Mouse (Mus musculus) G1E (cell line): Measurements from ENCODE around the gene Cyp2c67. TPM values are rescaled to one million over a fixed set of nuclear protein-coding genes. Genes with fewer than 3 reads are reported as not detected.
"Not testable (repeated sequence)": the region's sequence is repeated elsewhere in the genome, so short reads cannot be mapped to it uniquely, and the experiment has no call there.

Experiments
- ATAC-seq: 2 replicates; pipeline ENCODE4 v1.8.0; 2016; ENCODE audit warnings: mild to moderate bottlenecking; ENCODE audit not compliant: insufficient number of reproducible peaks, poor library complexity, low FRiP score, severe bottlenecking; ENCODE audit errors: extremely low read depth
- DNase-seq: peaks from one replicate; pipeline ENCODE4 v3.0.0; 2012; ENCODE audit warnings: low spot score
- H3K27me3 ChIP-seq: 2 replicates; pipeline ENCODE4 v1.6.1; 2012; ENCODE audit warnings: mild to moderate bottlenecking, low read length, inconsistent platforms; ENCODE audit not compliant: insufficient read depth
- H3K36me3 ChIP-seq: replicated peaks from 2 replicates; pipeline ENCODE3; 2012; ENCODE audit warnings: mild to moderate bottlenecking, inconsistent platforms
- H3K4me1 ChIP-seq: 2 replicates; pipeline ENCODE4 v1.6.1; 2012; ENCODE audit warnings: low read depth, low read length, inconsistent platforms, mixed read lengths; ENCODE audit not compliant: insufficient read depth
- H3K4me3 ChIP-seq: 2 replicates; pipeline ENCODE4 v1.5.1; 2012; ENCODE audit warnings: low read depth, mild to moderate bottlenecking, inconsistent platforms, low read length, moderate library complexity, mixed read lengths
- H3K9me3 ChIP-seq: replicated peaks from 2 replicates; pipeline ENCODE4 v1.6.1; 2012; ENCODE audit warnings: inconsistent platforms
- CTCF ChIP-seq: IDR thresholded peaks from 2 replicates; pipeline ENCODE4 v1.5.1; 2012; ENCODE audit warnings: low read depth, low read length, inconsistent platforms, mixed read lengths
- GATA1 ChIP-seq: IDR thresholded peaks from 2 replicates; pipeline ENCODE4 v1.6.1; 2012; ENCODE audit warnings: borderline replicate concordance, low read length, inconsistent platforms, mixed read lengths
- GATA2 ChIP-seq: IDR thresholded peaks from 2 replicates; pipeline ENCODE4 v1.6.1; 2012; ENCODE audit warnings: low read depth, low read length, inconsistent platforms, borderline replicate concordance
- POLR2AphosphoS5 ChIP-seq: IDR thresholded peaks from 2 replicates; pipeline ENCODE4 v1.6.1; 2012; ENCODE audit warnings: low read depth, low read length, inconsistent platforms; ENCODE audit not compliant: insufficient replicate concordance
- TAL1 ChIP-seq: conservative IDR thresholded peaks from 2 replicates; pipeline ENCODE4 v1.6.1; 2012; ENCODE audit warnings: low read depth, low read length, inconsistent platforms, mixed read lengths
- polyA plus RNA-seq: library from polyadenylated mRNA; stranded (reverse); fragments of >175 nt; gene quantifications from 2 replicates; pipeline ENCODE4 v1.2.3, GENCODE M21; 2012
- total RNA-seq, 2 experiments: library from RNA; stranded (forward) in 1 of 2; stranded (reverse) in 1 of 2; fragments of 200-1000 nt in 1 of 2; fragments of >200 nt in 1 of 2; fragmentation: Nextera tagmentation in 1 of 2; gene quantifications; 2 replicates each; pipeline ENCODE4 v1.2.3; 2014 to 2017

The Cyp2c67 gene
- total RNA-seq (2014; fragmentation: Nextera tagmentation), result not detected in 2 replicates
- total RNA-seq (2017), result 0.05 TPM in 1 of 2 replicates, not detected in the other
- not detected in 2 replicates for polyA plus RNA-seq

DNA sequence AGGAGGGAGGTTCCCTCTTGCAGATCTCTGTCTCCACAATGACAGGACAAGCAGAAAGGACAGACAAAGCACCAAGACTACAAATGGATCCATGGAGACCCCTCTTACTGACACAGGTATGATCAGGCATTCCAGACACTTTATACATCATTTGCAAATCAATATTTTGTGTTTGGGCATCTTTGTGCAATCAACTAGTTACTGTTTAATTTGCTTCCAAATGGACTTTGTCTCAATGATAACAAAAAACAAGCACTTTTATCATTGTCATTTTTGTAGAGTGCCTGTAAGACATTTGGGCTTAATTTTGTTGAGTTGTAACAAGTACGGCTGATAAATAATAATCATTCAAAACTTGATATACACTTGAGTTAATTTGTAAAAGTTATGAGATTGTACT lies at the start of gene Cyp2c67:
Gene Cyp2c67, minus strand, starts transcription at position 114 of the 400 bp plus-strand sequence.
- no peak for TF ChIP-seq CTCF
- no peak for TF ChIP-seq GATA1
- TF ChIP-seq GATA2, result no peak
- TF ChIP-seq TAL1, result no peak
- TF ChIP-seq POLR2AphosphoS5, result no peak
- ATAC-seq, result no peak

DNA sequence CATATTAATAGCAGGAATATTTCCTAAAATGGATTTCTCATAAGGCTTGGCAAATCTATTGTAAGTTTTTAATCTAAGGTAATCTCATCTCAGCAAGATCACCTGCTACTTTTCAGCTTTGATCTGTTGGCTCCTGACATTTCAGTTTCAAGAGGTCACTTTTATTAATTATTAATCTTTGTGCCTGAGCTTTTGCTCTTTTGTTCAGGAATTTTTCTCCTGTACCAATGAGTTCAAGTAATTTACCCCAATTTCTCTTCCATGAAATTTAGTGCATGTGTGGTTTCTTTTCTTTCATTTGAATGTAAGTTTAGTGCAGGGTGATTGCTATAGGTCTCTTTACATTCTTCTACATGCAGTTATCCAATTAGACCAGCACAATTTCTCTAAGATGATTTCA lies 16.8 kb upstream of the Cyp2c67 start:
- not testable (repeated sequence) for H3K9me3 ChIP-seq, H3K4me3 ChIP-seq, H3K36me3 ChIP-seq, H3K4me1 ChIP-seq, ATAC-seq, DNase-seq, H3K27me3 ChIP-seq

More for the DNA sequence above, at the start of gene Cyp2c67:
- Histone ChIP-seq H3K36me3 (no peaks in the 10 kb centered on the region), H3K27me3 (no peaks in the 10 kb centered on the region), H3K4me1 (no peaks in the 10 kb centered on the region), H3K9me3 (peaks cover 7% of the 10 kb centered on the region), H3K4me3 (no peak within 1 kb of the TSS)
- no peak for DNase-seq

- Histone ChIP-seq H3K9me3 (peaks cover 3% of the 10 kb centered on the region), H3K4me1 (no peaks in the 10 kb centered on the region), H3K36me3 (no peaks in the 10 kb centered on the region), H3K4me3 (no peak overlapping the region), H3K27me3 (no peaks in the 10 kb centered on the region)
- no peak for TF ChIP-seq GATA1
- no peak for TF ChIP-seq TAL1
- TF ChIP-seq CTCF, result no peak
- TF ChIP-seq POLR2AphosphoS5, result no peak
- TF ChIP-seq GATA2, result no peak
- no peak for DNase-seq
- ATAC-seq, result no peak
Measured at GRCm38 (mm10) chr19:39652381-39652780, 3.5 kb upstream of the Cyp2c67 start.

- no peak for DNase-seq
- no peaks in the 10 kb centered on the region for H3K4me1 ChIP-seq
- H3K36me3 ChIP-seq, result no peaks in the 10 kb centered on the region
- no peak overlapping the region for H3K4me3 ChIP-seq
- peaks cover 7% of the 10 kb centered on the region for H3K9me3 ChIP-seq
- TF ChIP-seq POLR2AphosphoS5 (no peak), GATA1 (no peak), TAL1 (no peak), GATA2 (no peak), CTCF (no peak)
- no peaks in the 10 kb centered on the region for H3K27me3 ChIP-seq
- no peak for ATAC-seq
Measured at GRCm38 (mm10) chr19:39647519-39647918, 1.3 kb downstream of the Cyp2c67 start.

GRCm38 (mm10) chr19:39644551-39644950 lies 4.3 kb downstream of the Cyp2c67 start:
- DNase-seq, H3K27me3 ChIP-seq, ATAC-seq, H3K36me3 ChIP-seq, H3K4me3 ChIP-seq, H3K9me3 ChIP-seq, H3K4me1 ChIP-seq: not testable (repeated sequence)

Other genes starting within 250 kb of the Cyp2c67 start
- gene Cyp2c38, start 186.0 kb downstream of the Cyp2c67 start, total RNA-seq (2014; fragmentation: Nextera tagmentation), result not detected in 2 replicates
- not detected in 2 replicates for gene Cyp2c38, start 186.0 kb downstream of the Cyp2c67 start, total RNA-seq (2017)
- gene Cyp2c38, start 186.0 kb downstream of the Cyp2c67 start, polyA plus RNA-seq, result not detected in 2 replicates
- gene Cyp2c39, start 138.2 kb downstream of the Cyp2c67 start, total RNA-seq (2014; fragmentation: Nextera tagmentation), result not detected in 2 replicates
- gene Cyp2c39, start 138.2 kb downstream of the Cyp2c67 start, total RNA-seq (2017), result 0.12 TPM in 1 of 2 replicates, not detected in the other
- gene Cyp2c39, start 138.2 kb downstream of the Cyp2c67 start, polyA plus RNA-seq, result not detected in 2 replicates
- not detected in 2 replicates for gene Cyp2c68, start 92.0 kb upstream of the Cyp2c67 start, total RNA-seq (2014; fragmentation: Nextera tagmentation)
- not detected in 2 replicates for gene Cyp2c68, start 92.0 kb upstream of the Cyp2c67 start, total RNA-seq (2017)
- gene Cyp2c68, start 92.0 kb upstream of the Cyp2c67 start, polyA plus RNA-seq, result not detected in 2 replicates
- gene Cyp2c40, start 163.8 kb upstream of the Cyp2c67 start, total RNA-seq (2014; fragmentation: Nextera tagmentation), result not detected in 2 replicates
- gene Cyp2c40, start 163.8 kb upstream of the Cyp2c67 start, total RNA-seq (2017), result 0.05 and 0.12 TPM in 2 replicates
- not detected in 2 replicates for gene Cyp2c40, start 163.8 kb upstream of the Cyp2c67 start, polyA plus RNA-seq
- not detected in 2 replicates for gene Cyp2c69, start 237.7 kb upstream of the Cyp2c67 start, total RNA-seq (2014; fragmentation: Nextera tagmentation)
- not detected in 2 replicates for gene Cyp2c69, start 237.7 kb upstream of the Cyp2c67 start, total RNA-seq (2017)
- not detected in 2 replicates for gene Cyp2c69, start 237.7 kb upstream of the Cyp2c67 start, polyA plus RNA-seq